Mouse (Mus musculus) lung, postnatal 0 days (tissue): ENCODE data around the gene Stk10. TPM values are rescaled to one million over a fixed set of nuclear protein-coding genes. Genes with fewer than 3 reads are reported as not detected.
A peak's percentile ranks its signal among the peaks of the same experiment; 100 is the strongest.

ENCODE experiments used
- ATAC-seq: fragments of 200-750 bp; cut with Nextera tagmentation; 2 replicates; pipeline ENCODE4 v1.8.0; 2017; ENCODE audit warnings: moderate library complexity
- DNase-seq: peaks from one replicate; pipeline ENCODE4 v3.0.0-alpha.2; 2016; ENCODE audit warnings: low spot score
- H3K27ac ChIP-seq: fragments of 300-500 bp; sonication (generic); 2 replicates; pipeline ENCODE4 v1.5.1; 2014; ENCODE audit warnings: antibody characterized with exemption, mild to moderate bottlenecking, low read length, mixed read lengths
- H3K27me3 ChIP-seq: fragments of 300-500 bp; sonication (generic); replicated peaks from 2 replicates; pipeline ENCODE4 v1.6.1; 2014; ENCODE audit warnings: low read length, mixed read lengths; ENCODE audit not compliant: insufficient read depth
- H3K36me3 ChIP-seq: fragments of 300-500 bp; sonication (generic); 2 replicates; pipeline ENCODE4 v1.6.1; 2014; ENCODE audit warnings: low read length, mixed read lengths; ENCODE audit not compliant: insufficient read depth
- H3K4me1 ChIP-seq: fragments of 300-500 bp; sonication (generic); 2 replicates; pipeline ENCODE4 v1.6.1; 2014; ENCODE audit warnings: antibody characterized with exemption, low read depth, low read length, mixed read lengths; ENCODE audit not compliant: insufficient read depth
- H3K4me2 ChIP-seq: fragments of 300-500 bp; sonication (generic); replicated peaks from 2 replicates; pipeline ENCODE4 v1.6.1; 2014; ENCODE audit warnings: low read depth, mild to moderate bottlenecking, low read length, moderate library complexity, mixed read lengths
- H3K4me3 ChIP-seq: fragments of 300-500 bp; sonication (generic); 2 replicates; pipeline ENCODE4 v1.5.1; 2014; ENCODE audit warnings: low read depth, low read length
- H3K9ac ChIP-seq: fragments of 300-500 bp; sonication (generic); replicated peaks from 2 replicates; pipeline ENCODE4 v1.6.1; 2014; ENCODE audit warnings: low read depth, mild to moderate bottlenecking
- H3K9me3 ChIP-seq: fragments of 300-500 bp; sonication (generic); 2 replicates; pipeline ENCODE4 v1.6.1; 2016; ENCODE audit warnings: low read length, mixed read lengths
- CTCF ChIP-seq: IDR thresholded peaks from 2 replicates; pipeline ENCODE4 v1.5.1; 2016; ENCODE audit warnings: antibody characterized with exemption, mild to moderate bottlenecking
- EP300 ChIP-seq: IDR thresholded peaks from 2 replicates; pipeline ENCODE4 v1.6.1; 2016; ENCODE audit warnings: antibody characterized with exemption, mild to moderate bottlenecking, control low read depth
- WGBS: fragments of 180-500 bp; shearing (Covaris S2); extraction: QIAGEN DNeasy Blood & Tissue Kit; methylation state at CpG from one replicate; pipeline ENCODE4 v1.1.7; 2014; 5-methylcytosine and 5-hydroxymethylcytosine counted together
- polyA plus RNA-seq: library from polyadenylated mRNA; unstranded; fragments of >200 nt; fragmentation: Nextera tagmentation; extraction: Ambion mirVana; gene quantifications from 2 replicates; pipeline ENCODE4 v1.2.1, GENCODE M21; 2015

The Stk10 gene
- polyA plus RNA-seq, 1 experiment from 2014 or later = 1.9 TPM

DNA sequence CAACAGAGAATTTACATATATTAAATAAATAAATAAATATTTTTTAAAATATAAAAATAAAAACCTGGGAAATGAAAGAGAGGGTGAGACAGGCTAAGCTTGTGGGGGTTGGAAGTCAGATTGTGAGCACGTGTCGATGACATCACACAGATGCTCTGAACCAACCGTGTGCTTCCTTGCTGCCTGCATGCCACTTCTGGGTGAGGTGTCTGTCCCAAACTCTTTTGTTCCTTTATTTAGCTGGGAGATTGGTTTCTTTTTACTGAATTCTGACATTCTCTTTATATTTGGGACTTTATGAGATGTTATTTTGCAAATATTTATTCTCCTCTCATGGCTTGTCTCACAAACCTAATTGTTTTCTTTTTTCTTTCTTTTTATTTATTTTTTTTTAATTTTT, 72.8 kb downstream of the Stk10 start:
- WGBS = 65% methylated on average over 3 of the region's 3 CpGs
- no peaks in the 10 kb centered on the region for H3K9me3 ChIP-seq

DNA sequence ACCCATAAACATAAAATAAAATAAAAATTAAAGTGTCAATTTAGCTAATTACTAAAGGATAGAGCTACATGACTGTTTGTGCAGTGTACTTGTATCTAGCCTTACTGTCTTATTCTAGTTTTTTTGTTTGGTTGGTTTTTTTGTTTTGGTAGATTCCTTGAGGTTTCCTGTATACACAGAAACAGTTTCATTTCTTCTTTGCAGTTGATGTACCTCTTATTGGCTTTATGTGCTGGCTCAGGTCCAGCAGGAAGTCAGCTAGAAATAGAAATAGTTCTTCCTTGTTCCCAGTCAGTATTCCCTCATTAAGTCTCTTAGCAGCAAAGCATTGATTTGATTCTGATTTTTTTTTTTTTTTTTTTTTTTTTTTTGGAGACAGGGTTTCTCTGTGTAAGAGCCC, 74.2 kb downstream of the Stk10 start:
- Histone ChIP-seq H3K9ac (no peak overlapping the region), H3K36me3 (no peaks in the 10 kb centered on the region), H3K27me3 (no peaks in the 10 kb centered on the region), H3K27ac (no peak overlapping the region), H3K4me1 (peaks cover 2% of the 10 kb centered on the region; the same call in 1 of the 2 replicates), H3K9me3 (no peaks in the 10 kb centered on the region), H3K4me3 (no peak overlapping the region), H3K4me2 (no peak overlapping the region)
- DNase-seq (no peak), ATAC-seq (no peak)
- TF ChIP-seq EP300 (no peak), CTCF (no peak)

More for the DNA sequence above, 72.8 kb downstream of the Stk10 start:
- H3K36me3 ChIP-seq = no peaks in the 10 kb centered on the region
- peak overlapping the region; percentile 79; the same call in 1 of the 2 replicates for H3K27ac ChIP-seq
- no peaks in the 10 kb centered on the region for H3K27me3 ChIP-seq
- no peak overlapping the region for H3K4me2 ChIP-seq
- ATAC-seq (no peak), DNase-seq (no peak)
- TF ChIP-seq CTCF = no peak
- no peak for TF ChIP-seq EP300
- H3K4me3 ChIP-seq = no peak overlapping the region
- H3K4me1 ChIP-seq = peaks cover 9% of the 10 kb centered on the region; the same call in 1 of the 2 replicates
- H3K9ac ChIP-seq = no peak overlapping the region

DNA sequence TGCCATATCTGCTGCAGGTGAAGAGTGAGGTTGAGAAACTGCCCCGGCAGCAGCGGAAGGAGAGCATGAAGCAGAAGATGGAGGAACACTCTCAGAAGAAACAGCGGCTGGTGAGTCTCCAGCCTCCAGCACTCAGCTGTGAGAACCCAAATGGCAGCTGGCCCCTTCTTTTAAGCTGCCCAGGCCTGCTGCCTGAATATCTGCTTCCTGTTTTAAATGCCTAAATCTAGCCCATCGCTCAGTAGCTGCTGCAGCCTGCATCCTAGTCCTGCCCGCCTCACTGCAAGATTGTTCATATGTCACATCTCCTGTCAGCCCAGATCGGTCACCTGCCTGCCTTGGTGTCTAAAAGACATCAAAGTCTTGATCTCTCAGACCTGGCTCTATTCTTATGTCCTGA, 77.5 kb downstream of the Stk10 start:
- Histone ChIP-seq H3K4me1 (no peaks in the 10 kb centered on the region), H3K27me3 (no peaks in the 10 kb centered on the region), H3K4me2 (no peak overlapping the region), H3K27ac (no peak overlapping the region), H3K36me3 (no peaks in the 10 kb centered on the region), H3K4me3 (no peak overlapping the region), H3K9me3 (no peaks in the 10 kb centered on the region), H3K9ac (no peak overlapping the region)
- no peak for DNase-seq
- no peak for ATAC-seq
- WGBS = 82% methylated on average over 6 of the region's 6 CpGs
- TF ChIP-seq CTCF (no peak), EP300 (no peak)

DNA sequence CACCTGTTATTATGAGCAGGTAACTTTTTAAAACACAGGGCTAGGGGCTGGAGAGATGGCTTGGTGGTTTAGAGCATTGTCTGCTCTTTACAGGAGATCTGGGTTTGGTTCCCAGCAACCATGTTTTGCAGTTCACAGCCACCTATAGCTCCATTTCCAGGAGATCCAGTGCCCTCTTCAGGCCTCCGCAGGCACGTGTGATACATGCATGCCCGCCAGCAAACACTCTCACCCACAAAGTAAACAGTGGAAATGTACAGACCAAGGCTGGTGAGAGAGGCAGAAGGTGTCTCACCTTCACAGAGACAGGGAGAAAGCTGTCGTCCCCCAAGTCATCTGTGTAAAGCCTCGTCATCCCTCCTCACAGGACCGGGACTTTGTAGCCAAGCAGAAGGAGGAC, 79.2 kb downstream of the Stk10 start:
- no peak overlapping the region for H3K9ac ChIP-seq
- ATAC-seq (peak; percentile 74), DNase-seq (peak; percentile 41)
- no peaks in the 10 kb centered on the region for H3K4me1 ChIP-seq
- H3K9me3 ChIP-seq = no peaks in the 10 kb centered on the region
- H3K27me3 ChIP-seq = no peaks in the 10 kb centered on the region
- H3K27ac ChIP-seq = no peak overlapping the region
- no peaks in the 10 kb centered on the region for H3K36me3 ChIP-seq
- TF ChIP-seq CTCF (peak; percentile 46), EP300 (no peak)
- no peak overlapping the region for H3K4me3 ChIP-seq
- 47% methylated on average over 6 of the region's 6 CpGs for WGBS
- no peak overlapping the region for H3K4me2 ChIP-seq

DNA sequence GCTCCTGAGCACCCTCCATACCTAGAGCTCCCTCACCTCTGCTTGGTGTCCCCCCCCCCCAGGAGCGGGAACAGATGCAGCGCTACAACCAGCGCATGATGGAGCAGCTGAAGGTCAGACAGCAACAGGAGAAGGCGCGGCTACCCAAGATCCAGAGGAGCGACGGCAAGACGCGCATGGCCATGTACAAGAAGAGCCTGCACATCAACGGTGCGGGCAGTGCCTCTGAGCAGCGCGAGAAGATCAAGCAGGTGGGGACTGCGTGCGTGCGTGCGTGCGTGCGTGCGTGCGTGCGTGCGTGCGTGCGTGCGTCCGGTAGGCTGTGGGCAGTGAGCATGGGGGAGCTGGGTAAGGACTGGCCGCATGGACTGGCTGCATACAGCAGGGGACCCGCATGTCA, 81.4 kb downstream of the Stk10 start:
- no peaks in the 10 kb centered on the region for H3K9me3 ChIP-seq
- H3K4me2 ChIP-seq = no peak overlapping the region
- TF ChIP-seq EP300 = no peak
- no peak for TF ChIP-seq CTCF
- no peaks in the 10 kb centered on the region for H3K27me3 ChIP-seq
- ATAC-seq (no peak), DNase-seq (no peak)
- no peak overlapping the region for H3K27ac ChIP-seq
- H3K4me1 ChIP-seq = peaks cover 4% of the 10 kb centered on the region; the same call in 1 of the 2 replicates
- no peaks in the 10 kb centered on the region for H3K36me3 ChIP-seq
- no peak overlapping the region for H3K9ac ChIP-seq
- 96% methylated on average over 29 of the region's 29 CpGs for WGBS
- no peak overlapping the region for H3K4me3 ChIP-seq

DNA sequence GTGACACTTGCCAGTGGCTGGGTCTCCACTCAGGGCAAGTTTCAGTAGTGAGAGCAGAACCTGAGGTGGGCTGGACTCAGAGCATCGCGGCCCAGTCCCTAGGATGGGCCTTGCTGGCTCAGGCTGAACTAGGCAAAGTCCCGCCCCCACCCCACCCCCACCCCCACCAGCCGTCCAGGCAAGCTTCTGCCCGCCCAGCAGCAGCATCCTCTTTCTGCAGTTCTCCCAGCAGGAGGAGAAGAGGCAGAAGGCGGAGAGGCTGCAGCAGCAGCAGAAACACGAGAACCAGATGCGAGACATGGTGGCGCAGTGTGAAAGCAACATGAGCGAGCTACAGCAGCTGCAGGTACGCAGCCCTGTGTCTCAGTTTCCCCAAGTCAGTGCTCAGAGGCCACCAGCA, 82.5 kb downstream of the Stk10 start:
- Histone ChIP-seq H3K4me1 (peaks cover 8% of the 10 kb centered on the region; the same call in 1 of the 2 replicates), H3K27me3 (no peaks in the 10 kb centered on the region), H3K36me3 (no peaks in the 10 kb centered on the region), H3K27ac (no peak overlapping the region), H3K4me2 (no peak overlapping the region), H3K4me3 (no peak overlapping the region), H3K9ac (no peak overlapping the region), H3K9me3 (no peaks in the 10 kb centered on the region)
- ATAC-seq (no peak), DNase-seq (no peak)
- WGBS = 32% methylated on average over 11 of the region's 11 CpGs
- TF ChIP-seq EP300 = no peak
- no peak for TF ChIP-seq CTCF

DNA sequence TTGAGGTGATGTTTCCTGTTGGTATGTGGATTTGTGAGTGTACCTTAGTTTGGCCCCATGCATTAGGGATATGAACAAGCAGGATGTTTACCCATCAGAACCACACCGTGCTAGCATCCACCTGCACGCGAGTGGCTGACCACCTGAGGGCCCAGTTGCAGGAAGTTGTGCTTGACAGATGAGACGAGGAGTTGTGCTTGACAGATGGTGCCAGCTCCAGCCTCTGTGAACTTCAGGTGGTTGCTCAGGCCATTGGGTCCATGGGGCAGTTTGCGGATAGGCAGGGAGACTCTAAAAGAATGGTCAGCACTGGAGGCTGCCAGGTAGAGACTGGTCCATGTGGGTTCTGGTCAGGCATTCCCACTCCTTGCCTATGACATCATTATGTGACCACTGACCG, 83.0 kb downstream of the Stk10 start:
- no peaks in the 10 kb centered on the region for H3K9me3 ChIP-seq
- no peaks in the 10 kb centered on the region for H3K36me3 ChIP-seq
- no peak overlapping the region for H3K9ac ChIP-seq
- H3K4me2 ChIP-seq = no peak overlapping the region
- H3K27ac ChIP-seq = no peak overlapping the region
- no peaks in the 10 kb centered on the region for H3K27me3 ChIP-seq
- DNase-seq (no peak), ATAC-seq (no peak)
- 63% methylated on average over 6 of the region's 6 CpGs for WGBS
- TF ChIP-seq CTCF (no peak), EP300 (no peak)
- peaks cover 8% of the 10 kb centered on the region; the same call in 1 of the 2 replicates for H3K4me1 ChIP-seq
- H3K4me3 ChIP-seq = no peak overlapping the region
